Mouse (Mus musculus) heart, embryonic 16.5 days (tissue): ENCODE measurements around the gene Msto1. TPM values are rescaled to one million over a fixed set of nuclear protein-coding genes. Genes with fewer than 3 reads are reported as not detected.
"Not testable (repeated sequence)": the region's sequence is repeated elsewhere in the genome, so short reads cannot be mapped to it uniquely, and the experiment has no call there.

Experiments used
- ATAC-seq: fragments of 200-750 bp; cut with Nextera tagmentation; replicated peaks from 2 replicates; pipeline ENCODE4 v1.8.0; 2017; ENCODE audit warnings: moderate number of reproducible peaks; ENCODE audit not compliant: insufficient read depth, low FRiP score; ENCODE audit errors: extremely low read depth
- H3K27ac ChIP-seq: fragments of 300-500 bp; sonication (generic); 2 replicates; pipeline ENCODE4 v1.5.1; 2014; ENCODE audit warnings: mild to moderate bottlenecking, low read length, control low read depth, moderate library complexity
- H3K27me3 ChIP-seq: fragments of 300-500 bp; sonication (generic); 2 replicates; pipeline ENCODE4 v1.6.1; 2014; ENCODE audit warnings: low read length, mixed read lengths; ENCODE audit not compliant: control insufficient read depth, insufficient read depth
- H3K36me3 ChIP-seq: fragments of 300-500 bp; sonication (generic); 2 replicates; pipeline ENCODE4 v1.6.1; 2014; ENCODE audit not compliant: control insufficient read depth, insufficient read depth
- H3K4me1 ChIP-seq: fragments of 300-500 bp; sonication (generic); 2 replicates; pipeline ENCODE4 v1.6.1; 2014; ENCODE audit warnings: low read length, mixed read lengths; ENCODE audit not compliant: control insufficient read depth, insufficient read depth
- H3K4me2 ChIP-seq: fragments of 300-500 bp; sonication (generic); 2 replicates; pipeline ENCODE4 v1.6.1; 2014; ENCODE audit warnings: low read depth, mild to moderate bottlenecking, control low read depth, low read length
- H3K4me3 ChIP-seq: fragments of 300-500 bp; sonication (generic); 2 replicates; pipeline ENCODE4 v1.5.1; 2014; ENCODE audit warnings: mild to moderate bottlenecking, control low read depth, low read length
- H3K9ac ChIP-seq: fragments of 300-500 bp; sonication (generic); 2 replicates; pipeline ENCODE4 v1.6.1; 2014; ENCODE audit warnings: low read length, control low read depth
- H3K9me3 ChIP-seq: fragments of 300-500 bp; sonication (generic); replicated peaks from 2 replicates; pipeline ENCODE4 v1.6.1; 2016; ENCODE audit warnings: low read length; ENCODE audit not compliant: control insufficient read depth
- WGBS: fragments of 180-500 bp; shearing (Covaris S2); extraction: QIAGEN DNeasy Blood & Tissue Kit; methylation state at CpG from one replicate; pipeline ENCODE4 v1.1.7; 2014; 5-methylcytosine and 5-hydroxymethylcytosine counted together
- polyA plus RNA-seq: library from polyadenylated mRNA; unstranded; fragments of >200 nt; fragmentation: Nextera tagmentation; extraction: Ambion mirVana; gene quantifications from 2 replicates; pipeline ENCODE4 v1.2.1, GENCODE M21; 2015

The Msto1 gene
- polyA plus RNA-seq, 1 experiment from 2014 or later, result 46.2 TPM

- not testable (repeated sequence) for H3K27me3 ChIP-seq, H3K9me3 ChIP-seq, H3K4me3 ChIP-seq, H3K4me1 ChIP-seq, H3K9ac ChIP-seq, H3K4me2 ChIP-seq, H3K27ac ChIP-seq
- WGBS, result no CpG with 5 or more reads among the region's 3 CpGs
- ATAC-seq, result peak; percentile 24; the same call in 1 of the 2 replicates
- H3K36me3 ChIP-seq, result peaks cover 24% of the 10 kb centered on the region
These were observed 47.1 kb downstream of the Msto1 start for GRCm38 (mm10) chr3:88866735-88867134.

GRCm38 (mm10) chr3:88862129-88862528, 51.7 kb downstream of the Msto1 start:
- H3K4me2 ChIP-seq, result no peak overlapping the region
- no peak overlapping the region for H3K4me3 ChIP-seq
- peaks cover 56% of the 10 kb centered on the region for H3K36me3 ChIP-seq
- H3K9me3 ChIP-seq, result no peaks in the 10 kb centered on the region
- no peaks in the 10 kb centered on the region for H3K27me3 ChIP-seq
- H3K4me1 ChIP-seq, result peaks cover 2% of the 10 kb centered on the region; the same call in 1 of the 2 replicates
- no peak for ATAC-seq
- H3K9ac ChIP-seq, result no peak overlapping the region
- no peak overlapping the region for H3K27ac ChIP-seq
- WGBS, result 92% methylated on average over 3 of the region's 3 CpGs

- Histone ChIP-seq H3K36me3 (peaks cover 45% of the 10 kb centered on the region), H3K4me2 (no peak overlapping the region), H3K9me3 (no peaks in the 10 kb centered on the region), H3K4me3 (no peak overlapping the region), H3K4me1 (peaks cover 3% of the 10 kb centered on the region; the same call in 1 of the 2 replicates), H3K27me3 (no peaks in the 10 kb centered on the region), H3K9ac (no peak overlapping the region), H3K27ac (no peak overlapping the region)
- WGBS, result 41% methylated on average over 6 of the region's 6 CpGs
- no peak for ATAC-seq
These were observed 58.0 kb downstream of the Msto1 start for GRCm38 (mm10) chr3:88855837-88856236.

Other genes starting within 250 kb of the Msto1 start
- gene Khdc4, start 228.2 kb downstream of the Msto1 start, polyA plus RNA-seq, result 67.4 and 68.6 TPM in 2 replicates
- 59.0 and 59.4 TPM in 2 replicates for gene Rit1, start 197.2 kb downstream of the Msto1 start, polyA plus RNA-seq
- 8.1 and 8.2 TPM in 2 replicates for gene Syt11, start 138.8 kb downstream of the Msto1 start, polyA plus RNA-seq
- gene Gon4l, start 78.8 kb downstream of the Msto1 start, polyA plus RNA-seq, result 6.9 and 7.3 TPM in 2 replicates
- 14.5 and 15.6 TPM in 2 replicates for gene Ash1l, start 36.6 kb upstream of the Msto1 start, polyA plus RNA-seq
- gene Dap3, start 37.2 kb upstream of the Msto1 start, polyA plus RNA-seq, result 145 and 148 TPM in 2 replicates
- gene Rusc1, start 179.3 kb upstream of the Msto1 start, polyA plus RNA-seq, result 8.1 and 10.2 TPM in 2 replicates
- gene Gm43738, start 187.1 kb upstream of the Msto1 start, polyA plus RNA-seq, result not detected in 2 replicates
- 103 and 116 TPM in 2 replicates for gene Fdps, start 188.0 kb upstream of the Msto1 start, polyA plus RNA-seq
- 0.20 and 0.64 TPM in 2 replicates for gene Pklr, start 222.1 kb upstream of the Msto1 start, polyA plus RNA-seq
- 0.70 and 0.76 TPM in 2 replicates for gene Hcn3, start 246.2 kb upstream of the Msto1 start, polyA plus RNA-seq